Mouse (Mus musculus) kidney, postnatal 10 days (tissue): ENCODE results near the gene Lrrc4c.

Experiments used
- DNase-seq: peaks from one replicate; pipeline ENCODE4 v3.0.0; 2021; ENCODE audit warnings: mixed read lengths

Lrrc4c gene

DNA sequence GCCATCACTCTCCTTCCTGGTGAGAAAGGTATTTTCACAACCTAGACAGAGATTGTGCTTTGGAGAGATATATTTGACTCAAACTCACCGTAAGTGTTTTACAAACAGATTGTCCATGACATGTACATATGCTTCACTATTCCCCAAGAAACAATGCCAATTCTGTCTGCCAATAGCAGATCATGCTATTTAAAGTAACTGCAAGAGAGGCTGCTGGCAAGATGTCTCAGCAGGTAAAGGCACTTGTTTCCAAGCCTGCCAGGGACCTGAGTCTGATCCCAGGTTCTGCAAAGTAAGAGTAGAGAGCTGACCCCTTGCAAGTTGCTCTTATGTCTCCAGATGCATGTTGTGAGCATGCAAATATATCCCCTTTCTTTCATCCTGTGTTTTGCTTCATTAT lies 558.1 kb downstream of the Lrrc4c start:
- no peak for DNase-seq

- no peak for DNase-seq
Observed at GRCm38 (mm10) chr2:96949531-96949930, 631.6 kb downstream of the Lrrc4c start.

DNA sequence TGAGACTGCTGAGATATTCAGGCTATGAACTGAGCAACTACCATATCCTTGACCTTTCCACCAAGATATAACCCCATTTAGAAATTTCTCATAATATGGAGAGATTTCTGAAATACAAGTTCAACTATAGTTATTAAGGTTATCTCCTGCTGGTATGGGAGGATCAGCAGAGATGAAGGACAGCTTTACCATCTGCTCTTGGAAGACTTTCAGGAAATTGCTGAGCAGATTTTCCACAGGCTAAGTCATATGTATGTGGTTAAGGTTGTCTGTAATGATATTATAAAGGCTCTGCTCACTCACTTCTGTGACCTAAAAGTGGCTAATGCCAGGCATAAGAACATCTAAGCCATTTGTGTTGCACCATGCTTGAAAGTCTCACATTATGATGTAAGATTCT lies 681.6 kb downstream of the Lrrc4c start:
- no peak for DNase-seq

DNA sequence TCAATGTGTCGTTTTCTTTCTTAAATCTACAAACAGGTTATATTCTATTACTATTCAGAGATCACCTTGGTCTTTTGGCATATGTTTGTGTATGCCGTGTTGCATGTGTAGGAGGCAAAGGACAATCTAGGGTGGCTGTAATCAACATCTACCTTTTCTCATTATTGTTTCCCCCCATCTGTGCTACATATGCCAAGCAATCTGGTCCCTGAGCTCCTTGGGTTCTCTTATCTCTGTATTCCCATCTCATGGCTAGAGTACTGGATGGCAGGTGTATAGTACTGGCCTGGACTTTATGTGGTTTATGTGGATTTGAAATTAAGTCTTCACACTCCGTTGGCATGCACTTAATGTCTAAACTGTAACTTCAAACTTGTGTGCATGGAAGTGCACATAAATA lies 700.4 kb downstream of the Lrrc4c start:
- no peak for DNase-seq

DNA sequence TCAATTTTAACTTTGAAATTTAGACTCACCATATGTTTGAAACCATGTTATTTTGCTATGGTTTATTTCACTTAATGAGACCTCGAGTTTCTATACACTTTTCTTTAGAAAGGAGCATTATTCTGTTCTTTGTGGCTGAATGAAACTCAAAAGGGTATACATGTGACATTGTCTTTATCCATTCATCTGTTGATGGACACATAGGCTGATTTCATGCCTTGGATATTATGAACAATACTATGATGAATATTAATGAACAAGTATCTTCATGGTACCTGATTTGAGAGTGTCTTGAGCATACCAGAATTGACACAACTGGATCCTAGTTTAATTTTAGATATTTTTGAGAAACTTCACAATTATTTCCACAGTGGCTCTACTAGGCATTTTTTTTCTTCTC lies 709.0 kb downstream of the Lrrc4c start:
- no peak for DNase-seq

- no peak for DNase-seq
Observed at GRCm38 (mm10) chr2:97027585-97027984, 709.6 kb downstream of the Lrrc4c start.

DNA sequence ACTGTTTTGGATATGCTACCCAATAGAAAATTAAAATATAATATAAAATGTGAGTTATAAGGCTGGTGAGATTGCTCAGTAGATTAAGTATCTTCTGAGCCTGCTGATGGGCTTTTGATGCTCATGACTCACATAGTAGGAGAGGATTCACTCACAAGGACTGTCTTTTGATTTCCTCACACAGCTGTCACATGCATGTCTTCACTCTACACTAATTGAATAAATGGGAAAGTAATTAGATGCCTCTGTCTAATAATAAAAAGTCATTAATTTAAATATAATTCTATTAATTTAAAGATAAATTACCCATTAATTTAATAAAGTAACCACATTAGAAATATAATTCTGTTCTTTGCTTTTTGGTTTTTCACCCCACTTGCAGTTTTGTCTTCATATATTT lies 718.4 kb downstream of the Lrrc4c start:
- no peak for DNase-seq

DNA sequence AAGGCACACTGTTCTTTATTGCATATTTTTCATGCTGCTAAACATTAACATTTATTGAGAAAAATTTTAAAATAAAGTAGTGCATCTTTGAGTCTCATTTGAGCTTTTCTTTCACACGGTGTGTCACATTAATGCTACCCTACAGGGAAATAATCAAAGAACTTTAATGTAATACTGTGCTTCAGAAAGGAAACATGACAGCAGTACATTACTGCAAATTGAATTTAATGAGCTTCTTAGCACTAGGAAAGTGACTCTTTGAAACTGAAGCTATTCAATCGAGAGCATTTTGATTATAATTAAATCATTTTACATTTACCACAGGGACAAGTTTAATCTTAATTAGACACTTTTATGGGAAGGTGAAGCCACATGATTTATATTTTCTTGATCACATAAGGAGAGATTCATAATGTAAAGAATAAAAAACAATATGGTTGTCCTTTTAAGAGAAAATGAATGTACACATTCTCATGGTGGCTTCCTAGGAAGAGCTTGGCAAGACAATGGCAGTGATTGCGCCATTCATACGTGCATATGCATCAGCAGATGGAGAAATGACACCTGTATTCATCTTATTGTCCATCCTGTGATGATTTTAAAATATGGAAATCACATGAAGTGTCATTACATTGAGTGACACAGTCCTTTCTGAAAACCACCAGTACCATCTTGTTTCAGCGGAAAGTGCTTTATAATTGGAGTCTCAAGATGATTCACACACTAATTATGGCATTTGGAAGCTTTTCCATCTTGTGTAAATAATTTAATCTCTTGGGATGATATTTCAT lies 719.2 kb downstream of the Lrrc4c start:
- no peak for DNase-seq

DNA sequence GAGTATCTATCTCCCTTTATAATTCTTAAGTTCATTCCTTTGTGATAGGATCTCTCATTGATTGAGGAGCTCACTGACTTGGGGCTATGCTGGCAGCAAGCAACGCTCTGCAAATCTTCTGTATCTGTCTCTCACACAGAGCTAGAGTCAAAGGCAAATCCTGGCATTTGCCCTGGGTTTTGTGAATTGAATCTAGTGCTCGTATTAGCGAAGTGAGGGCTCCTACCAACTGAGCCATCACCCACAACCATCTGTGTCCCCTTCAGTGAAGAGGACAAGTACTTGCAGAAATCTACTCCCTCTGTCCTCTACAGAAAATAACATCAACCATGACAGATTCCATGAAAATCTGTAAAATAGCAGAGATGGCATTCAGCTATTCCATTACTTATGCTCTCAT lies 726.0 kb downstream of the Lrrc4c start:
- no peak for DNase-seq

DNA sequence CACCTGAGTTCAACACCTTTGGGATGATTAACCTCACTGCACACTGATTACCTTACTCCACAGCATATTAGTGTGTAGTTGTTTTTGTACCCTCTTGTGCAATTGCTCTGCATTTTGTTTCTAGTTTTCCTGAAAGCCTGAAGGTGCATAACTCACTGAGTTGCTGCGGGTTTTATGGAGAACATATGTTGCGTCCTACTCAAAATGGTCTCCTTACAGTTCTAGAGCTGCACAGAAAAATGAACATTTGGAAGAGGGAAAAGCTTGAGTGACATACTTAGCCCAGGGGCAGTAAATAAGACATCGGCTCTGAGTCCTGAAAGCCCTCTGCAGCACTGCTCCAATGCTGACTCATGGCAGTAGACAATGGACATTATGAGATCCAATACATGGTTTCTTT lies 727.7 kb downstream of the Lrrc4c start:
- no peak for DNase-seq

GRCm38 (mm10) chr2:97080156-97080555 lies 762.2 kb downstream of the Lrrc4c start:
- no peak for DNase-seq

- no peak for DNase-seq
Observed at GRCm38 (mm10) chr2:97097965-97098364, 780.0 kb downstream of the Lrrc4c start.

DNA sequence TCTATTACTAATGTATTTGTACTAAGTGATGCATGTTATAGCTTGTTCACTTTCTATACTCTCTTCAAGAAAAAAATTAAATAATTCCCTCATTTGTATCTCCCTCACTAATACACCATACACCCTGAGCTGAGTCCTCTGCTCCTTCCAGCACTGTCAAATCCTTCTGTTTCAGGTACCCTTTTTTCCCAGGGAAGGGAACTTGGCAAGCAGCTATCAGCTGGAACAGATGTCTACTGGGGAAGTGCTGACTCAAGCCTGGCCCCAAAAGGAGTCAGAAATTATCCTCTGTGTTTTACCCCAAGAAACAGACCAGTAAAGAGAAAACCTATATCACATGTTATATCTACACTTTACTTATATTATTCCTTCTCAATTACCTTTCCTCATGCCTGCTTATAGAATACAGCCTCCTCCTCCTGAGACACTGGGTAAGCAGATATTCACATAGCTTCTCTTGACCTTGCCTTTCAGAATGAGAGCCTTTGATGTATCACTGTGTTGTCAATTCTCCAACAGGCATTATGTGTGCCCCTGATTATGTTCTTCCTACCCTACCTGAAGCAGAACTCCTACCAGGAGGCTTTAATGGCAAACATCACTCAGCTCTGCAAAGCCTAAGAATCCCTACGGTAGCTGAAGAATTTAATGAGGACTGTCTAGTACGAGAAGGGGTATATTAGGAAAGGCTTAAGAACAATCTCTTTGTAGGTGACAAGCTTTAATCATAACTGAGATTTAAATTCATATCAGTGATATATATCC lies 785.6 kb downstream of the Lrrc4c start:
- no peak for DNase-seq

DNA sequence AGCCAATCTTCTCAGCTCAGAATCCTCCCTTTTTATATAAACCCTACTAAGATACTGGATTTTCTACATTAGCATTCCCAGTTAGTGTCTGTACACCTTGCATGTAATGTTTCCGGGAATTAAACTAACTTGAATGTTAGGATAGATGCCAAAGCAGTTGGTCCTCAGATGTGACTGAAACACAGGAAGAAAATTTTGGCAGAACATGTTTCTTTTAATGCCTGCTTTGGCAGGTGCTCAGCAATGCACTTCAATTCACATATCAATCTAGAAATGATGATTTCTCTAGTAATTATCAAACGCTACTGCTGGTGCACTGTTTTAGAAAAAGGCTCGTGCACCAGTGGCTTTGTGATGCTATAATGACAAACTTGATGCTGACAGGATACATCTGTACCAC lies 806.3 kb downstream of the Lrrc4c start:
- DNase-seq = no peak

- no peak for DNase-seq
Observed at GRCm38 (mm10) chr2:97138454-97138853, 820.5 kb downstream of the Lrrc4c start.

DNA sequence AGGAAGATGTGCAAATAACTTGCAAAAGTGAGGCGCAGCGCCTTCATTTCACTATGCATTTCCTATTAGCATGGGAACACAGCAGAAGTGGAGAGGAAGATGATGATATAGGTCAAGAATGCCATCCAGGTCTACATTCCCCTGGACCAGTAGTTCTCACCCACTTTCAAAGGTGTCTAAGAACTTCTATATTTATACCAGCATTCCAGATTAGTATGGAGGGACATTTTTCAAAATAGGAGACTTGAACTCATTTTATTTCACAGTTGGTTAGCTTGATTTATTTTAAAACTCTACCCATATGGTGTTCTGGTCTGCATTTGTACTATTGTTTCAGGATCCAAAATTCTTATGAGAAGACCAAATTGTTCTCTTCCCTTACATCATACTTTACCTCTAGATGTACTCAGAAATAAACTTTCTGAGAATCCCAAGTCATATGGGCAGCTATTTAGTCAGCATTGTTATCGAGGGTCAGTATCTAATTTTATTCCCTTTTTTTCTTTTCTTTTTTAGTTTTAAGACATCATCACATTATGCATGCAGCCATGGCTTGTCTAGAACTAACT lies 833.7 kb downstream of the Lrrc4c start:
- no peak for DNase-seq

DNA sequence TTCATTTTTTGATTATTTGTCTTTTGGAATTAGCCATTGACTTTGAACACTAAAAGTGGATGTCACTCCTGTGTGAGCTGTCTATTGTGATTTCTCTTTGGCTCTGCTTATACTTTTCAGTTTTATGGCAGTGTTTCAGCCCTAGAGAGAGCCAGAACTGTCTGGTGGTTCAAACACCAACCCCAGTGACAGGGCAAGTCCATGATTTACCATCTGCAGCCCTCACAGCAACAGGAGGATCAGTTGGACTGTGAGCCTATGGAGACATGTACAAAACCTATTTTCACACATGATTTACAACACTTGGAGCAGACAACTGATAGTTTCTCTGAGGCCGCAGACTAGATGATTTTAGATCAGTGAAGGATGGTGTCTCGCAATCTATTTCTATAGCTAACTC lies 847.8 kb downstream of the Lrrc4c start:
- DNase-seq = no peak

- DNase-seq = no peak
Observed at GRCm38 (mm10) chr2:97178399-97178798, 860.4 kb downstream of the Lrrc4c start.

DNA sequence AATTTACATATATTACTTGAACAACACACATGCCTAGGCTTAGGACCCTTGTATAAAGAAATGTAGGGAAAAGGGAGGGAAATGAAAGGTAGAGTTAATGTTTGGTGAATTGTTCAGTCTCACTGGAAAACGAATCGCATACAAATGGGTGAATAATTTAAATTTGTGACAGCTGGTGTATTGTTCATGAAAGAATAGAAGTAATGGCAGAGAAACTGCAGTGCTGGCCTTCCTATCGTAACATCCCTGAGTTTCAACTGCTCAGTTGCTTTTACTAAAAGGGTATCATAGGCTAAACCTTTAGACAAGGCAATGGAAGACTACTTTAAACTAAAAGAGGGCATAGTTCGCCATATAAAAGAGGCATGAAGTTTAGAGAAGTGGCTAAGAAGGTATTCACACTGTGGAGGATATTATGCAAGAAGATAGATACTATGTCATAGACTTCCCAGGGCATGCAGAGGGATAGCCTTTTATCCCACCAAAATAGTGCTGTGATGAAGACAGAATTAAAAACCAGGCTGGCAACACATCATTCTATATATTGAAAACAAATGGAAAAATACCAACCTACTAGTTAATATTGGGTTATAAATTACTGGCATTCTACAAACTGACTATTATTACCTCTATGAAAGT lies 879.1 kb downstream of the Lrrc4c start:
- no peak for DNase-seq

GRCm38 (mm10) chr2:97232966-97233365 lies 915.0 kb downstream of the Lrrc4c start:
- DNase-seq = no peak

DNA sequence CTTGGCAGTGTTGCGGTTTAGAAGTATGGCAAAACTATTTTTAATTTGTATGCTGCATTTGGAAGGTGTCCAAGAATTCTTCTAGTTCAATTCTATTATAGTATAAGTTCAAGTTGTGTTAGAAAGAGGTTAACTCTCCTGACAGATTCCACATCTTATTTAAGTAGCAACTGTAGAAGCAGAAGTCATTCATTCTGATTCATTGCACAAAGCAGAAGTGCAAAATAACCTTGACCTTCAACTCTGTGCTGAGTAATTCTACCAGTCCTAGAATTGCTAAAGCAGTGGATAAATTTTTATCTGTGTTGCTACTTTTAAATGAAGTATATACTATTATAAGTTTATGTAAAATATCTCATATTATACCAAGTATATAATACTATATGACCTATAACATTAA lies 916.1 kb downstream of the Lrrc4c start:
- DNase-seq = no peak

DNA sequence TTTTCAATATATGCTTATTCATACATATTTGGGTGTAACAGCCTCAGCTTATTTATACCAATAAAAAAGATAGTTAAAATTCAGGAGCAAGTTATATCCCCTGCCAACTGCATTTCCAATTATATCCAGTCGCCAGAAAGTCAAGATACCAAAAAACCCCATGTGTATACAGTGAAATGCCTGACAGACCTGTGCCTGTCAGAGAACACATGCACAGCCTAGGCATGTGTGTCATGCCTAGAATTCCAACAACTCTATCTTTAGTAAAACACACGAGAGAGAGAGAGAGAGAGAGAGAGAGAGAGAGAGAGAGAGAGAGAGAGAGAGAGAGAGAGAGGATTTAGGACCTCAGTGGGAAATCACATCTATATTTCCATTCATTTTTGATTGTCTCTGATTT lies 956.7 kb downstream of the Lrrc4c start:
- DNase-seq = no peak

DNA sequence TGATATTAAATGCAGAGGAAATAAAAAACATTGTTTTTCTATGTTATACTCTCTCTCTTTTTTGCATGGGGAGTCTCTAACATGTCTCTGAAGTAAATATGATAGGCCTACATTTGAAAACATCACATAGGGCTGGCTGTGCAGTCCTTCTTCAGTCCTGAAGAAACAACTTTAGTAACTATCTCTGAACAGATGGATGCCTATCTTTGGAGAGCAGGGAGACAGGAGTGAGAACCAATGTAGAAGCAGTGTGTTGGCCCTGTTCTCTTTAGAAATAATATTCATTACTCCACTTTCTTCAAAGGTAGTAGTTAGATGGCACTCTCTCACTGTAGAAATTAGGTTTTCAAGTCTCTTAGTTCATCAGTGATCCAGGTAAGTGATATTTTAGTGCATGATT lies 967.0 kb downstream of the Lrrc4c start:
- no peak for DNase-seq

DNA sequence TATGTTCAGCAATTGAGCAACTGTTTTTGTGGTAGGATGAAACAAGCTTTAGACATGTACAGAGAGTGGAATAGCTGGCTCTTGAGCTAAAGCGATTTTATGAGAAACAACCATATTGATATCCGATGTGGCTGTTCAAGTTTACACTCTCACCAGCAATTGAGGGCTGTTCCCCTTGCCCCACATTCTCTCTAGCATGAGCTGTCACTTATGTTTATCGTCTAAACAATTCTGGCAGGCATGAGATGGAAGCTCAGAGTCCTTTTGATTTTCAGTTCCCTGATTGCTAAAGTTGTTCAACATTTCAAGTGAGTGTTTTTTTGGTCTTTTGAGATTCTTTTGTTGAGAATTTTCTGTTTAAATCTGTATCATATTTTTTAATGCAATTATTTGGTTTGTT lies 976.2 kb downstream of the Lrrc4c start:
- DNase-seq = no peak
